Mouse (Mus musculus): ENCODE results near the gene Nos1ap.

The Nos1ap gene

GRCm38 (mm10) chr1:170302456-170302855, 287.2 kb downstream of the Nos1ap start:
- DNase-seq (ENCODE audit: extremely low read depth, low read depth, low spot score), result no peak

- DNase-seq (ENCODE audit: extremely low read depth, low read depth, low spot score), result no peak
These were observed 288.0 kb downstream of the Nos1ap start for GRCm38 (mm10) chr1:170301686-170302085.

- no peak for DNase-seq (ENCODE audit: extremely low read depth, low read depth, low spot score)
These were observed 290.2 kb downstream of the Nos1ap start for GRCm38 (mm10) chr1:170299496-170299895.

- no peak for DNase-seq (ENCODE audit: extremely low read depth, low read depth, low spot score)
These were observed 294.7 kb downstream of the Nos1ap start for GRCm38 (mm10) chr1:170294786-170295570.

GRCm38 (mm10) chr1:170293257-170293656, 296.4 kb downstream of the Nos1ap start:
- DNase-seq (ENCODE audit: extremely low read depth, low read depth, low spot score), result no peak

GRCm38 (mm10) chr1:170292239-170292951, 297.3 kb downstream of the Nos1ap start:
- no peak for DNase-seq (ENCODE audit: extremely low read depth, low read depth, low spot score)

GRCm38 (mm10) chr1:170282415-170283129, 307.1 kb downstream of the Nos1ap start:
- DNase-seq (ENCODE audit: extremely low read depth, low read depth, low spot score), result no peak

GRCm38 (mm10) chr1:170277016-170277415, 312.6 kb downstream of the Nos1ap start, which contains the start of gene Sh2d1b1:
Gene Sh2d1b1, plus strand, starts transcription at chr1:170277320.
- no peak for DNase-seq (ENCODE audit: extremely low read depth, low read depth, low spot score)

GRCm38 (mm10) chr1:170273252-170273651, 316.4 kb downstream of the Nos1ap start:
- DNase-seq (ENCODE audit: extremely low read depth, low read depth, low spot score), result no peak

GRCm38 (mm10) chr1:170270696-170271095, 319.0 kb downstream of the Nos1ap start:
- DNase-seq (ENCODE audit: extremely low read depth, low read depth, low spot score), result no peak

GRCm38 (mm10) chr1:170270281-170270680, 319.4 kb downstream of the Nos1ap start:
- DNase-seq (ENCODE audit: extremely low read depth, low read depth, low spot score), result no peak

- peak; percentile 4 for DNase-seq (ENCODE audit: extremely low read depth, low read depth, low spot score)
These were observed 334.1 kb downstream of the Nos1ap start for GRCm38 (mm10) chr1:170255560-170255910.

GRCm38 (mm10) chr1:170254893-170255559, 334.6 kb downstream of the Nos1ap start:
- DNase-seq (ENCODE audit: extremely low read depth, low read depth, low spot score), result no peak
